Mouse (Mus musculus): Measurements from ENCODE around the gene Ush2a.

The Ush2a gene

DNA sequence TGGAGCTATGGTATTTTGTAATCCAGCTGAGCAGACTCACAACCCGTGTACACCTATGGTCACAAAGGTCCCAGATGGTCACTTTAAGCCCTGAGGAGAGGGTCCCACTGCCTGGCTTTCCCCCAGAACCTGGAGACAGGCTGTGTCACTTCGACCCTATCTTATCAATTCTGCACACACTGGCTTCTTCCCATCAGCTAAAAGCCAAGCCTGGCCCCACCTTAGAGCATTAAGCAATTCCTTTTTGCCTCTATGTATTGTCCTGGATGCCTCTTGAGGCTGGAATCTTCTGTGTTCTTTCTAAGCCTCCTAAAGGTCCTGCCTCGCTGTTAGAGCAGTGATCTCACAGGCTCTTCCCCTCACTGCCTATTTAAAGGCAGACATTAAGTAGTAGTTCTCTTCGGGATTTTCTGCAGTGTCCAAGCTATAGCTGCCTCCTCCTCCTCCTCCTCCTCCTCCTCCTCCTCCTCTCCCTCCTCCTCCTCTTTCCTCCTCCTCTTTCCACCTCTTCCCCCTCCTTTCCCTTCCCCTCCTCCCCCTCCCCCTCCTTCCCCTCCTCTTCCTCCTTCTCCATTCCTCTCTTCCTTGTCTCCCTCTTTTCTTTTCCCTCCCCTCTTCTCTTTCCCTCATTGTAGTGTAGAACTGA is 635.2 kb downstream of the Ush2a start:
- no peak for DNase-seq (ENCODE audit: low spot score)

DNA sequence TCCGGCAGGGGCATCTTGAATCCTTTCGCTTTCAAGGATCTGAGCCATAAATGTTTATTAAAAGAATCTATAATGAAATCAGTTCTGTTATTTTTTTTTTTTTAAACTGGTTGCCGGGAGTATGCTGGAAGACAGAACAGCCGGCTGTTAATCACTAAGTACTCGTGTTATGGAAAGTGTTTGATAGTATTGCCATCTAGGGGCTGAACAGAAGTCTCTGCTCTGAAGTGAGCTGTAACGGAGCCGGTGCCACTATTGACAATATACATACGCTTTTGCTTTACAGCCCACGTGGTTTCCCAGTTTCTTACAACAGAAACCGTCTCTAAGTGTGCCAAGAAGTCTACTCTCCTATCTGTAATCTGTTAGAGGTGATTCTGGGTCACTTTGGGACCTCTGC is 642.3 kb downstream of the Ush2a start:
- DNase-seq (ENCODE audit: low spot score) = no peak

DNA sequence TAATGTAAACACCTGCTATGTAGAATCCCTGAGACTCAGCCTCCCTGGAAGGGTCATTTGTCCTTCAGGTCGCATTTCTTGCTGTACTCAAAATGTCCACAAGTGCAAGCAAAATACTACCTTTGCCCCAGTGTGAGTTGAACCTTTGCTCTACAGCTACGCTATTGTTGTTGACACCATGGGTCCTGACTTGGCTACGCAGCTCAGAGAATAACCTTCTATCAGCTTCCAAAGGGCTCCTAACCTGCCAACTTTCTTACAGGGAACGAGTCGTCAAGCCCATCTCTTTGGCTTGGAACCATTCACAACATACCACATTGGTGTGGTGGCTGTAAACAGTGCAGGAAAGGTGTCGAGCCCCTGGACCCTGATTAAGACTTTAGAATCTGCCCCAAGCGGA is 644.4 kb downstream of the Ush2a start:
- DNase-seq (ENCODE audit: low spot score) = no peak

DNA sequence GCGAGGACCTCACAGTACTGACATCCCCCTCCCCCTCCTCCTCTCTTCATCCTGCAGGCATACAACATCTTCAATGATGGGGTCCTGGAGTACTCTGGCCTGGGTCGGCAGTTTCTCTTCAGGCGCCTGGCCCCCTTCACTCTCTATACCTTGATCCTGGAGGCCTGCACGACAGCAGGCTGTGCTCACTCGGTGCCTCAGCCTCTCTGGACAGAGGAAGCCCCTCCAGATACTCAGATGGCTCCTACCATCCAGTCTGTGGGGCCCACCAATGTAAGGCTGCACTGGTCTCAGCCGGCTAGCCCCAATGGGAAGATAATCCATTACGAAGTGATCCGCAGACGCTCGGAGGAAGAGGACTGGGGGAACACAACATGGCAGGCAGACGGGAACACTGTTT is 648.8 kb downstream of the Ush2a start:
- no peak for DNase-seq (ENCODE audit: low spot score)

DNA sequence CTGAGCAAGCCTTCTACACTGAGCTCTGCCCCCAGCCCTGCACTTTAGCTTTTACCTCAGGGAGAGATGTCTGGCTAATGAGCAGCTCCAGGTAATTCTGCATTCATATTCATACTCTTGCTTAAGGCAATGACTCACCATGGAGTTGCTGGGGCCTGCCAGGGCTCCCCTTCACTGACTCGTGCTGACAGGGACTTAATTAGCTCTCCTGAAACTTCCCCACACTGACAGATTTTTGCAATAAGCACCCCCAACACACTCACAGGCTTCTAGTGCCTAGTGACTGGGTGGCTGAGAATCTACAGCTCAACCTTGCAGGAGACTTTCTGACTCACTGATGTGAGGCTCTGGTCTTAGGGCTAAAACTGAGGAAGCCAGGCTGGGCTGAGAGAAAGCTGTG is 658.1 kb downstream of the Ush2a start:
- DNase-seq (ENCODE audit: low spot score) = no peak

DNA sequence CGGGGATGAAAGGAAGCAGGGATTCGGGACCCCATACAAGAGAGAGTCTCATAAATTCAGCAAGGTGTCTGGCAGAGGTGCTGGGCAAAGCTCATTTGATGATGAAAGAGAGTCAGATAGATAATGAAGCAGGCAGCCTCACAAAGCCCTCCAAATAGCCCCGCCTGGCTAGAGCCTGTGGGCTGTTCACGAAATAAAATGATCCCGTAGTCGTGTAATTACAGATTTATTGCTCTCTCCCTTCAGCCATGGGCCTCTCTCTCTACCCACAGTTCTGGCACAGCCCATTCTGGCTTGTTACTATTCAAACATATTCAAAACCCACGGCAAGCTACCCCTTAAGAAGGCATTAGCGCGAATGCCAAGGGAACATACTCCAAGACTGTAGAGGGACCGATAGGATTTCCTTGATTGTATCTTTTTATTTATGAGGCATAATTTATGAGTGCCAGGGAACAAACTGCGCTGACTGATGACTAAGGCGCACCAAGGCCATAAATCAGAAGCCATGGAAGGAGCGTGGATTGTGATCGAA is 675.5 kb downstream of the Ush2a start:
- no peak for DNase-seq (ENCODE audit: low spot score)

DNA sequence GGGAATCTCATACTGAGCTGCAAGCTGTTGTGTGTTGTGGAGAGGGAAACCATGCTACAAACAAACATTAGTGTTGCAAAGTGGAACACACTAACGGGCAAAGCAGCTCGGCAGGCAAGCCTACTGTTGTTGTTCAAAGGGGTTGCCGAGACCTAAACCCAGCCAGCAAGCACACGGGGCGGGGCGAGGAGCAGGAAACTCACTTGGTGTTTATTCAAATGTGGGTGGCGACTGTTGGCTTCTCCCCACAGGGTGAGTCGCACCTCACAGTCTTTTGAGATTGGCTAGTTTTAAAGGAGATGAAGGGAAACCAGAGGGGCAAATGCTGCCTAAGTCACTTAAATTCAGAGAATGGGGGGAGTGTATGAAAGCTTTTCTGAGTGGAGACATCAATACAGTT is 683.5 kb downstream of the Ush2a start:
- no peak for DNase-seq (ENCODE audit: low spot score)

DNA sequence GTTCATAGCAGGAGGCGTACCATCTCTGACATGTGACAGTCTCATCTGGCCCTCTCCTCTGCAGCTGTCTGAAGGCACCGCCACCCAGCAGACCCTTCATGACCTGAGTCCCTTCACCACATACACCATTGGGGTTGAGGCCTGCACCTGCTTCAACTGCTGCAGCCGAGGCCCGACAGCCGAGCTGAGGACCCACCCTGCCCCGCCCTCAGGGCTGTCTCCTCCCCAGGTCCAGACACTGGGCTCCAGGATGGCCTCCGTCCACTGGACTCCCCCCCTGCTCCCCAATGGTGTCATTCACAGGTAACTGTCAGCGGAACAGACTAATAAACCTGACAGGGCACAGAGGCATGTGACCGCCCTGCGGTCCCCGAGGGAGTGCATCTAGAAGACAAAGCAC is 685.0 kb downstream of the Ush2a start:
- DNase-seq (ENCODE audit: low spot score) = no peak

DNA sequence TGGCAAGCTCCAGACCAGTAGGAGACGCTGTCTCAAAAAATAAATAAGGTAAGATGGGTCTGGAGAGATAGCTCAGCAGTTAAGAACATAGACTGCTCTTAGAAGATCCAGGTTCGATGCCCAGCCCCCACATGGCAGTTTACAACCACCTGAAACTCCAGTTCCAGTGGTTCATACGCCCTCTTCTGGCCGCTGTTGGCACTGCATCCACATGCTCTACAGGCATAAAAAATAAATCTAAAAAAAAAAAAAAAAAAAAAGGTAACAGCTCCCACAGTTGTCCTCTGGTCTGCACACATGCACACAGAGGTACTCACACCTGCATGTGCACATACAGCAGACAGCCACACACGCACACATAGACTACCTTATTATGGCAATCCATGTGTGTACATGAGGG is 686.0 kb downstream of the Ush2a start:
- no peak for DNase-seq (ENCODE audit: low spot score)

DNA sequence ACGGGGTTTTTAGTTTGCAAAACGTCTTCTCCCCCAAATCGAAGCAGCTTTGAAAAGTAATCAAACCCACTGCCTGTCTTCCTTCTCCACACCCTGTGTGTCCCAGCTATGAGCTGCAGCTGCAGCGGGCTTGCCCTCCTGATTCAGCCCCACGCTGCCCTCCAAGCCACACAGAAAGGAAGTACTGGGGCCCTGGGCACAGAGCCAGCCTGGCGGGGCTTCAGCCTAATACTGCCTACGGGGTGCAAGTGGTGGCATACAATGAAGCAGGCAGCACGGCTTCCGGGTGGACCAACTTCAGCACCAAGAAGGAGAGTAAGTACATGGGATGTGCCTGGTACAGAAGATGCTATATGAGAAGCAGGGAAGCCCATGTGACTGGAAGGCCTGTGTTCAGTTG is 686.5 kb downstream of the Ush2a start:
- DNase-seq (ENCODE audit: low spot score) = no peak

DNA sequence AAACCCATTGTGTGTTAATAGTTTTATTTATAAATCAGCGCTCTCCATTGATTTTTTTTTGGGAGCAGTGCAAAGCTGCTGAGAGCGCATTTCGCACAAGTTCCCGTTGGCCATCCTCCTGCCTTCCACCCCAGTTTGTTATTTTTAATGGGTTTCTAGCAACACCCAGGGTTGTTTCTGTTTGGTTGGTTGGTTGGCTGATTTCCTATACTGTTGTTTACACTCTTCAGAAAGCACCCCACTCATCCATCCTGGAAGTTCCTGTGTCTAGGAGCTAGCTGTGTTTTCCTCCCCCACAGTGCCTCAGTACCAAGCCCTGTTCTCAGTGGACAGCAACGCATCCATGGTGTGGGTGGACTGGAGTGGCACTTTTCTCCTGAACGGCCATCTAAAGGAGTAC is 689.3 kb downstream of the Ush2a start:
- no peak for DNase-seq (ENCODE audit: low spot score)

DNA sequence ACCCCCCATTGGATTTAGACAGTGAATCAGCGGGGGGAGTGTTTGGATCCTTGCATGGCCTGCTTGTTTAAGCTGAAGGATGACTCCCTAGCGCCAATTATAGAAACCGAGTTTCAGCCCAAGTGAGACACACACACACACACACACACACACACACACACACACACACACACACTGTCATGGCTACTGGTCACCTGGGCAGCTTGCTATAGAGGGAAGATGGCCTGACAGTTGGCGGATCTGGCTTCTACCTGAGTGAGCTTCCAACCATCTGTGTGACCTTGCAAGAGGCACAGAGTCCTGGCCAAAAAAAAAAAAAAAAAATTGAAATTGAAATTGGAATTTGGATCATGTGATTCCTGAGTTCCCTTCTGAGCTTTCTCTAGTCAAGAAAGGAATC is 690.7 kb downstream of the Ush2a start:
- no peak for DNase-seq (ENCODE audit: low spot score)

DNA sequence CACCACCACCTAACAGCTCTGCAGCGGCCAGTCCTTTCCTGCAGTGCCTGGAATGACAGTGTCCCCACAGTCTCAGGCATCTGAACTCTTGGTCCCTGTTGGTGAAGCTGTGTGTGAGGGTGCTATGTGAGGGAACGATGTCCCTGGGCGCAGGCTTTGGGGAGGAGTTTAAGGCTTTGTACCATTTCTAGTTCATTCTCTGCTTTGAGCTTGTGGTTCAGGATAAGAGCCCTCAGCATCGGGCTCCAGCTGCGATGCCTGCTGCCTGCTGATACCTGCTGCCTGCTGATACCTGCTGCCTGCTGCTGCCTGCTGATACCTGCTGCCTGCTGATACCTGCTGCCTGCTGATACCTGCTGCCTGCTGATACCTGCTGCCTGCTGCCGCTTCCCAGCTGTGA is 711.3 kb downstream of the Ush2a start:
- no peak for DNase-seq (ENCODE audit: low spot score)

DNA sequence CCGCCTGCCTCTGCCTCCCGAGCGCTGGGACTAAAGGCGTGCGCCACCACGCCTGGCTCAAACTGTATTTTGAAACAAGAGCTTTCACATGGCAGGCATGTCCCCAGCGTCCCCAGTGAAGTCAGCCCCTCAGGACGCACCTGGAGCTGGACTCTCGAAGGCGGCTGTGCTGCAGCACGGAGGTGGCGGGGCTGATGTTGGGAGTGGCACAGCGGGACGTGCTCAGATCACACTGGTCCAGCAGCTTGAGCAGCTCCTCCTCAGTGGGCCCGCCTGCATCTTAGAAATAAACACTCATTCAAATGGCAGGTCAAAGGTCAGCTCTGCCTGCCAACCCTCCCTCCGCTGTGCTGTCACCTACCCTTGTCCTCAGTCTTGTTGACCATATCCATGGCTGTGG is 712.1 kb downstream of the Ush2a start:
- DNase-seq (ENCODE audit: low spot score) = no peak

DNA sequence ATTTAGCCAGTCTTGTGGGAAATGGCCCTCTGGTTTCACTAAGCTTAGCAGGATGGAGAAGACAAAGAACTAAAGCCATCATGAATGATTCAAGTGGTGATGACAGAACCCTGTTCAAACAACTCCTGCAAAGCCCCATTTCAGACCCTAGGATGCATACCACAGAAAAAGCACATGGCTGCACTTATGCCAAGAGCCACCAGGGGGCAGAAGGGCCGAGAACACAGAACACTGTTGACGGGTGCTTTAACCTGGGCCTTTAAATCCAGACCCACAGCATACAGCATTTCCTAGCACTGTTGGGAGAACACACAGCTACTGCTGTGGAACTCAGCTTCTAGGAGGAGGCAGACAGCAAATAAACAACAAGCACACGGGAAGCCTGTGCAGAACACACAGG is 718.2 kb downstream of the Ush2a start:
- DNase-seq (ENCODE audit: low spot score) = no peak

DNA sequence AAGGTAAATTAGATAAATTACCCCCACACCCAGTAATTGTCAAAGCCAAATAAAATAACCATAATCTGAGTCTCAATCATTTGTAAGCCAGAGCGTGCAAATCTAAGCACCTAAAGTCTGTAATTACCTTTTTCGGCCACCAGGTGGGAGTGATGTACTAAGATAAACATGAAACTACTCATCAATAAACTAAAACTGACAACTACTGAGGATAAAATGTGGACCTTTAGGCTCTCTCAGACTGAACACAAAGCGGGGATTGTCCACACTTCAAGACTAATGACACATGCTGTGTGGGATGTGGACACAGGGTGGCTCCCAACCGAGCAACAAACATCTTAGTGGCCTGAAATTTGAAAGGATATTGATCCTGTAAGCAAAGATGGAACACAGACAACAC is 731.4 kb downstream of the Ush2a start:
- no peak for DNase-seq (ENCODE audit: low spot score)

DNA sequence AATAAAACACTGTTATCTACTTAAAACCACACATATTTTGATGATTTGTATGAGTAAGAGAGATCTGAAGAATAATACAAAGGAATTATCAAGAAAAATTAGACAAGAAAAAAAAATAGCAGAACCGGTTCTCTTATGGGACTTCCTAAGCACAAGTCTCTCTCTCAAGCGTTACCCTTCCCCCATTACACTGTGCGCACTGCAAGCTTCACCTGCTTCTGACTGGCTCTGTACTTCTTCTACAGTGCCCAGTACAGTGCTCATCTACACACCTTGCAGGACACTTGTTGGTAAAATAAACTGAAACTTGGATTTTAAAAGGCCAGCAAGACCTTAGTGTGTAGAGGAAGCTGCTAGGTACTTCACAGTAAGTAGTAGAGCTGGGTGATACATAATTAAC is 736.1 kb downstream of the Ush2a start:
- no peak for DNase-seq (ENCODE audit: low spot score)

DNA sequence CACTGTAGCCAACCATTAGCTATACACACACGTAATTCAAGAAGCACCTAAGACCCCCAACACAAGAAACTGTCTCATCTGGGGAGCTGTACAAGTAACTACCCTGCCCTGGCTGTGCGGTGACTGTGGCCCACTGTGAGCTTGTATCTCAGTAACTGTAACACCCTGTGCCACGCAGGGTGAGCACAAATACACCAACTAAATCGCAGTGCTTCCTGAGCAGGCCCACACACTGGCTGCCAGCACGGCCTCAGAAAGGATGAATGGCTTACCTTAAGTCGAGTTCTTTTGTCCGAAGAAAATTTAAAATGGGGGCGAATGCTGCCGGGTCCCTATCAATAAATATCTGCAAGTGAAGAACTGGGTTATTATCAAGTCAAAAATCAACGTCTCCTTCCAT is 738.2 kb downstream of the Ush2a start:
- no peak for DNase-seq (ENCODE audit: low spot score)

DNA sequence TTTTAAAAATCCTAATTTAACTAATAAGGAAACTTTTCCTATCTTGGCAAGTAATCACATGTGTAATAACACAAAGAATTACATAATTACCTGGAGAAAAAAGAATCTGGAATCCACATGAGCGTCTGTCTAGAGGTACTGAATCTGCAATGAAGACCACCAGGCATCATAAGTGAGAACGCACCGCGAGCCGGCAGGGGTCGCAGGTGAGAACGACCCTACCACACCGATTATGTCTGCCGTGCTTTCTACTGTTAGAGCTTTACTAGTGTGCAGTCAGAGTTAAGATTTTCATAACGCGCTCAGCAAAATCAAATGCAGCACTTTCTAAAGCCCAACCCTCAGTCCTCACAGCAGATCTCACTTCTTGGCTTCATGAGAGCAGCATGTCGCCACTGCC is 740.0 kb downstream of the Ush2a start:
- DNase-seq (ENCODE audit: low spot score) = no peak

DNA sequence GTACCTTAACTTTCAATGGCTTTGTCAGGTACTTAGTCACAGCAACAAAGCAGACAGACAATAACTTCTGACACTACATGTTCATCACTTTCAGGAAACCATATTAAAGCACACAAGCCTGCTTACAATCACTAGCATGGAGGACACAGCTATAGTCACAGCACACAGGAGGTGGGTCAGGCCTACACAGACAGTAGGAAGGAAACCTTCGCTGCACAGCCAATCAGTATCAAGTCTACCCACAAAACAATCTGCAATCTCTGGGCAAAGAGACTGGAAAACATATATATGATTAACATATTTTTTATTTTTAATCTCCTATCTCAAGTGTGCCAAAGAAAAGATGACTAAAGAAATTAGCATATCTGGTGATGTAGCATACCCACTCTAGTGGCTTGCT is 743.0 kb downstream of the Ush2a start:
- DNase-seq (ENCODE audit: low spot score) = no peak

DNA sequence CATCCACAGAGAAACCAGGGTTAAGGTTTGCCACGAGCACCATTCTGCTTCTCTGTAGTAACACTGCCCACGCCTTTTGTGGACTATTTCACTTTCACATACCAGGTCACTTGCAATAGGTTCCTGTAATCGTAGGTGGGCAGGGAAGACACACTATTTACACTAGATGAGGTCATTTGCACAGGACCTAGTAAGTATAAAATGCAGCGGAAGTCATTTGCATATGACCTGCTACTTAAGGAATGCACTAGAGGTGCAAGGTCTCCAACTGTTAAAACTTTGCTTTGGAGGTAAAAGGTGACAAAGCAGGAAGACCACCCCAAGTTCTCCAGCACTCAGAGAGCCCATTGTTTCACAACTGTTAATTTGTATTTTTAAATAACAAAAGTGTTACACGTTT is 744.4 kb downstream of the Ush2a start:
- no peak for DNase-seq (ENCODE audit: low spot score)

DNA sequence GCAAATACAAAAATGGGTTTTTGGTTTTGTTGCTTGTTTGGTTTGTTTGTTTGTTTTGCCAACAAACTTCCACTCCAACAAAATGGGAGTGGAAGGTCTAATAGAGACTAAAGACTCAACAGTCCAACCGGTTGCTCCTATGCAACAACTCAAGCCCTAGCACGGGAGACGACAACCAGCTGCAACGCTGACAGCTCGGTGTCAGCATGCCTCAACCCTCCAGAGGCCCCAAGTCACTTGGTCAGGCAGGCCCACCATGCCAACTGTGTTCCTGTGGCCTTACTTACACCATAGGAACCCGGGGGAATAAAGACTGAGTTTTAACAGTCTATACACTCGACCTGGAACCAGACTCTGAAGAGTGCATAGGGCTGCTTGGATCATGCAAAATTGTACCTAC is 745.0 kb downstream of the Ush2a start:
- DNase-seq (ENCODE audit: low spot score) = no peak

DNA sequence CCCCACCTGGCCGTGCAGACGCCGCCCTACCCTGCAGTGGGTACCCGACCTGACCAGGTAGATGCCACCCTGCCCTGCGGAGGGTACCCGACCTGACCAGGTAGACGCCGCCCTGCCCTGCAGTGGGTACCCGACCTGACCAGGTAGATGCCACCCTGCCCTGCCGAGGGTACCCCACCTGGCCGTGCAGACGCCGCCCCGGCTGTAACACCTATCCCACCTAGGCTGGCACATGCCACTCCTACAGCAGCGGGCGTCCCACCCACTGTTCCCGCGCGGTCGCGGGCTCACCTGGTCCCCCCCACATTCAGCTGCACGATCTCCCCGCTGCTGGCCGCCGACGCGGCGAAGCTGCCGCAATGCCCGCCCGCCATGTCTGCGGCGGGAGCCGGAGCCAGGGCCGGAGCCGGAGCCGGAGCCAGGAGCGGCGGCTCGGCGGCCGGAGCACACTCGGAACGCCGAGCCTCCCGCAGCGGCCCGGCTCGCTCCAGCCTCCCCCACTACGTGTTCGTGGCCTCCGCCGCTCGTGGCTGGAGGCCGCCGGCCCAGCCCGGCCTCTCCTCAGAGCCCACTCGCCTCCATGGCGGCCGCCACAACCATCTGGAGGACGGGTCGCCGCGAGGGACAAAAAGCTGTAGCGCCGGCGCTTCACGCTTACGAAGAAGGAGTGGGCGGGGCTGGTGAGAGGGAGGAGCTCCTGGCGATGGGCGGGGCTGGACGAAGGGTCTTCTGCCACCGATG is 745.6 kb downstream of the Ush2a start, which contains the start of gene Kctd3:
Gene Kctd3 (minus strand): TSS at position 603 of the 741 bp plus-strand sequence.
- DNase-seq (ENCODE audit: low spot score) = peak; percentile 99

DNA sequence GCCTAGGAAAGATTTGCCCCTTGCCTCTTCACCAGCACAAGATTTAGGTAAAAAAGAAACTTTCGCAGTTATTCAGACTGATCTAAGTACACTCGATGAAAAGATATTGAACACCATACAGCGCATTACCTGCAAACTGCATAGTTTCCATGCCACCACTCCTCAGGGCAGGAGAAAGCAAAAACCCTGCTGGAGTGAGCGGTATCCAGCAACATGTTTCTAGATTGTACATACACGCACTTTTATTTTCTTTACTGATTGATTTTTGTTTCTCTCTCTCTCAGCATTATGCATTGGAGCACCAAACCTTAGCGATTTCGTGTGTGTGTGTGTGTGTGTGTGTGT is 746.1 kb downstream of the Ush2a start:
- DNase-seq (ENCODE audit: low spot score) = no peak
